Mouse (Mus musculus) thymus, adult 2 months (tissue): ENCODE results near the gene Megf11.

Experiments used
- CTCF ChIP-seq: fragments of 200-500 bp; IDR thresholded peaks from 2 replicates; pipeline ENCODE4 v1.5.1; 2012; ENCODE audit warnings: mild to moderate bottlenecking, control low read depth, low read length, moderate library complexity, borderline replicate concordance; ENCODE audit not compliant: control insufficient read depth, poor library complexity, insufficient read depth; ENCODE audit errors: extremely low read depth
- POLR2A ChIP-seq: fragments of 200-500 bp; IDR thresholded peaks from 2 replicates; pipeline ENCODE4 v1.6.1; 2012; ENCODE audit warnings: mild to moderate bottlenecking, low read length, control low read depth, moderate library complexity; ENCODE audit not compliant: control insufficient read depth, poor library complexity, insufficient read depth; ENCODE audit errors: extremely low read depth

GRCm38 (mm10) chr9:64472743-64473142 lies 87.3 kb downstream of the Megf11 start:
- TF ChIP-seq CTCF: no peak
- TF ChIP-seq POLR2A: no peak
